Mouse (Mus musculus): ENCODE results near the gene Ldlrad3.

The Ldlrad3 gene

GRCm38 (mm10) chr2:102002974-102003775 lies 183.0 kb downstream of the Ldlrad3 start:
- DNase-seq (ENCODE audit: low spot score) = no peak

- no peak for DNase-seq (ENCODE audit: low spot score)
Observed at GRCm38 (mm10) chr2:102002408-102002973, 183.7 kb downstream of the Ldlrad3 start.

- no peak for DNase-seq (ENCODE audit: low spot score)
Observed at GRCm38 (mm10) chr2:102001661-102002060, 184.5 kb downstream of the Ldlrad3 start.

- DNase-seq (ENCODE audit: low spot score) = no peak
Observed at GRCm38 (mm10) chr2:101998911-101999572, 187.1 kb downstream of the Ldlrad3 start.

GRCm38 (mm10) chr2:101997013-101997412 lies 189.2 kb downstream of the Ldlrad3 start:
- DNase-seq (ENCODE audit: low spot score) = no peak

GRCm38 (mm10) chr2:101992574-101993310 lies 193.4 kb downstream of the Ldlrad3 start:
- DNase-seq (ENCODE audit: low spot score) = no peak

GRCm38 (mm10) chr2:101991726-101992125 lies 194.5 kb downstream of the Ldlrad3 start:
- no peak for DNase-seq (ENCODE audit: low spot score)

- no peak for DNase-seq (ENCODE audit: low spot score)
Observed at GRCm38 (mm10) chr2:101986344-101987087, 199.7 kb downstream of the Ldlrad3 start.

- DNase-seq (ENCODE audit: low spot score) = no peak
Observed at GRCm38 (mm10) chr2:101983853-101984543, 202.2 kb downstream of the Ldlrad3 start.

- DNase-seq (ENCODE audit: low spot score) = no peak
Observed at GRCm38 (mm10) chr2:101983082-101983852, 202.9 kb downstream of the Ldlrad3 start.

- no peak for DNase-seq (ENCODE audit: low spot score)
Observed at GRCm38 (mm10) chr2:101981964-101982498, 204.2 kb downstream of the Ldlrad3 start.

- DNase-seq (ENCODE audit: low spot score) = no peak
Observed at GRCm38 (mm10) chr2:101981211-101981610, 205.0 kb downstream of the Ldlrad3 start.

- DNase-seq (ENCODE audit: low spot score) = no peak
Observed at GRCm38 (mm10) chr2:101980456-101980947, 205.7 kb downstream of the Ldlrad3 start.

- DNase-seq (ENCODE audit: low spot score) = peak; percentile 69
Observed at GRCm38 (mm10) chr2:101978534-101979525, 207.4 kb downstream of the Ldlrad3 start.

GRCm38 (mm10) chr2:101976399-101977064 lies 209.7 kb downstream of the Ldlrad3 start:
- no peak for DNase-seq (ENCODE audit: low spot score)

GRCm38 (mm10) chr2:101973810-101974209 lies 212.4 kb downstream of the Ldlrad3 start:
- DNase-seq (ENCODE audit: low spot score) = no peak

GRCm38 (mm10) chr2:101967601-101968000 lies 218.6 kb downstream of the Ldlrad3 start:
- DNase-seq (ENCODE audit: low spot score) = no peak

- DNase-seq (ENCODE audit: low spot score) = no peak
Observed at GRCm38 (mm10) chr2:101967152-101967551, 219.0 kb downstream of the Ldlrad3 start.

Measured in testis, postnatal 10 days (tissue).